Mouse (Mus musculus): ENCODE data around the gene Atp10a. TPM values are rescaled to one million over a fixed set of nuclear protein-coding genes. Genes with fewer than 3 reads are reported as not detected.
A peak's percentile ranks its signal among the peaks of the same experiment; 100 is the strongest.
"Not testable (repeated sequence)": the region's sequence is repeated elsewhere in the genome, so short reads cannot be mapped to it uniquely, and the experiment has no call there.

Atp10a gene
- polyA plus RNA-seq, 1 experiment from 2014 or later, result 4.7 TPM

- H3K36me3 ChIP-seq (ENCODE audit: control insufficient read depth, insufficient read depth, low read length); H3K27ac ChIP-seq (ENCODE audit: low read length); H3K9me3 ChIP-seq (replicated peaks; ENCODE audit: control insufficient read depth, low read length); ATAC-seq (ENCODE audit: insufficient read depth, low FRiP score); H3K27me3 ChIP-seq (ENCODE audit: control insufficient read depth, insufficient read depth, low read length); H3K4me2 ChIP-seq (ENCODE audit: low read depth, low read length); H3K4me1 ChIP-seq (ENCODE audit: control insufficient read depth, insufficient read depth, low read length); H3K4me3 ChIP-seq (replicated peaks; ENCODE audit: low read length); H3K9ac ChIP-seq (ENCODE audit: low read length): not testable (repeated sequence)
- 89% methylated on average over 32 of the region's 32 CpGs for WGBS
These were observed 181.1 kb downstream of the Atp10a start for GRCm38 (mm10) chr7:58836855-58837606.

- Histone ChIP-seq H3K9ac (ENCODE audit: low read length) (no peak overlapping the region), H3K27ac (ENCODE audit: low read length) (no peak overlapping the region), H3K4me2 (ENCODE audit: low read depth, low read length) (no peak overlapping the region), H3K27me3 (ENCODE audit: control insufficient read depth, insufficient read depth, low read length) (no peaks in the 10 kb centered on the region), H3K4me1 (ENCODE audit: control insufficient read depth, insufficient read depth, low read length) (peaks cover 16% of the 10 kb centered on the region), H3K4me3 (replicated peaks; ENCODE audit: low read length) (no peak overlapping the region), H3K9me3 (replicated peaks; ENCODE audit: control insufficient read depth, low read length) (no peaks in the 10 kb centered on the region), H3K36me3 (ENCODE audit: control insufficient read depth, insufficient read depth, low read length) (no peaks in the 10 kb centered on the region)
- 0 out of 2 replicates have a peak, but pooled peaks have one; percentile 31 for ATAC-seq (ENCODE audit: insufficient read depth, low FRiP score)
- WGBS, result 26% methylated on average over 2 of the region's 2 CpGs
These were observed 184.4 kb downstream of the Atp10a start for GRCm38 (mm10) chr7:58840367-58840766.

DNA sequence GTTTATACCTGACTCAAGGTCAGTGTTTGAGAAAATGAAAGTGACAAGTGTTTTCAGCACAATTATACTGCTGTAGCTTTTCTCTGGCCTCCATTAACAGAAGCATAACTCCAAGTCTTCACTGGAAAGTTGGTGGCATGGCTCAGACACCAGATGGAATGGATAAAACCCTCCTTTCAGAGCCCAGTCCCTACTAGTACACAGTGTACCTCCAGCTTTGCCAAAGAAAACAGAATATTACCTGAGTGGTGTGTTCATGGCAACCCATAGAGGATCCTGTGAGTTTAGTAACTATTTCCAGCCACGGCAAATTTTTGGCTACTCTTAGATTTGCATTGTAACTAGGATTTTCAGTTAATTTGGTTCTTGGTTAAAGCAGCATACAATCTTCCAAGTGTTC lies 185.1 kb downstream of the Atp10a start:
- Histone ChIP-seq H3K36me3 (ENCODE audit: control insufficient read depth, insufficient read depth, low read length) (no peaks in the 10 kb centered on the region), H3K27me3 (ENCODE audit: control insufficient read depth, insufficient read depth, low read length) (no peaks in the 10 kb centered on the region), H3K9ac (ENCODE audit: low read length) (no peak overlapping the region), H3K9me3 (replicated peaks; ENCODE audit: control insufficient read depth, low read length) (no peaks in the 10 kb centered on the region), H3K27ac (ENCODE audit: low read length) (no peak overlapping the region), H3K4me1 (ENCODE audit: control insufficient read depth, insufficient read depth, low read length) (peaks cover 16% of the 10 kb centered on the region), H3K4me2 (ENCODE audit: low read depth, low read length) (no peak overlapping the region), H3K4me3 (replicated peaks; ENCODE audit: low read length) (no peak overlapping the region)
- ATAC-seq (ENCODE audit: insufficient read depth, low FRiP score), result no peak
- 90% methylated on average over 1 of the region's 1 CpGs for WGBS

DNA sequence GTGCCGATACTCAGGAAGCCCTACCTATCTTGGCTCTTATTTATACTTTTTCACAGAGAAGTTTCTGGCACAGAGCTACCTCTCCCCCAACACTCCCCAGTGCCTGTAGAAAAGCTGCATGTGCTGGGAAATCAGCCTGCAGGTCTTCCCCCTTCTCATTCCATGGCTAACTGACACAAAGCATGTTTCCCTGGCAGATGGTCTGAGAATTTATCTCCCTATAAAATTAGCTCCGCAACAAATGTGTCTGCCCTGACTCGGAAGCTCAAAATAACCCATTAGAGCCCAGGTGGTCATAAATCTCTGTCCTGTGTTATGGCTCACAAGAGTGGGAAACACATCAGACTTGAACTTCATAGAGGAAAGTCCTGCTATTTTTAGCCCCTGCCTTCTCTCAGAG lies 186.9 kb downstream of the Atp10a start:
- peaks cover 16% of the 10 kb centered on the region for H3K4me1 ChIP-seq (ENCODE audit: control insufficient read depth, insufficient read depth, low read length)
- no peak overlapping the region for H3K4me3 ChIP-seq (replicated peaks; ENCODE audit: low read length)
- 27% methylated on average over 3 of the region's 3 CpGs for WGBS
- no peaks in the 10 kb centered on the region for H3K27me3 ChIP-seq (ENCODE audit: control insufficient read depth, insufficient read depth, low read length)
- peak overlapping the region; percentile 26 for H3K27ac ChIP-seq (ENCODE audit: low read length)
- H3K36me3 ChIP-seq (ENCODE audit: control insufficient read depth, insufficient read depth, low read length), result no peaks in the 10 kb centered on the region
- H3K4me2 ChIP-seq (ENCODE audit: low read depth, low read length), result no peak overlapping the region
- H3K9ac ChIP-seq (ENCODE audit: low read length), result no peak overlapping the region
- no peaks in the 10 kb centered on the region for H3K9me3 ChIP-seq (replicated peaks; ENCODE audit: control insufficient read depth, low read length)
- ATAC-seq (ENCODE audit: insufficient read depth, low FRiP score), result peak; percentile 41; the same call in 1 of the 2 replicates

DNA sequence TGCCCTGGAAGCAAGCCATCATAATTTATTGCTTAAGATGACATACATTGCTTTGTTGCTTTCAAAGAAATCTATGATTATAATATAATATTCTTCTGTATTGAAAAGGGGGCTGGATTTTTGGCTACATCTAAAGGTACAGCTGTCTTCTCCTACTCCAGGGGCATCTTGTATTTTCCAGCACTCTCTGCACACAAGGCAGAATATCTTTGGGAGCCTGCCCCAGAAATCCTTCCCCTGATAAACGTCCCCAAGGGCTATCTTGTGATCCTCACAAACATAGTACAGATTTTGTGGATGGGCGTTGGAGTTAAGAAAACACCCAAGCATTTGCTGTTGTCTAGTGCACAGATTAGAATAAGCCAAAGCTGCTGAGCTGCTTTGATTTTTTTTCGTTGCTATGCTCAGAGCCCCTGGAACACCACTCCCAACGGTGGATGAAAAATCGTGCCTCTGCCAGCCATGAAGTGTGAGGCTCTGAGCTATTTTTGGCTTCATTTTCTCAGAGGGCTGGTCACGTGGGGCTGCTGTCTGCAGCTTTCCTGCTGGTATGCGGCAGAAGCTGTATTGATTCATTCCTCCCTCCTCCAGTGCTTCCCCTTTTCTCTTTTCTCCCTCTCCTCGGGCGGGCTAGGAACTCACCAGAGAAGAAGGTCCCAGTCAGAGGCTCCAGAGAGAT lies 187.9 kb downstream of the Atp10a start:
- no peaks in the 10 kb centered on the region for H3K27me3 ChIP-seq (ENCODE audit: control insufficient read depth, insufficient read depth, low read length)
- peak overlapping the region; percentile 34 for H3K4me2 ChIP-seq (ENCODE audit: low read depth, low read length)
- peak overlapping the region; percentile 88 for H3K27ac ChIP-seq (ENCODE audit: low read length)
- peak; percentile 90 for ATAC-seq (ENCODE audit: insufficient read depth, low FRiP score)
- H3K4me1 ChIP-seq (ENCODE audit: control insufficient read depth, insufficient read depth, low read length), result peaks cover 16% of the 10 kb centered on the region
- WGBS, result 1% methylated on average over 9 of the region's 9 CpGs
- no peaks in the 10 kb centered on the region for H3K36me3 ChIP-seq (ENCODE audit: control insufficient read depth, insufficient read depth, low read length)
- no peaks in the 10 kb centered on the region for H3K9me3 ChIP-seq (replicated peaks; ENCODE audit: control insufficient read depth, low read length)
- 0 out of 2 replicates have a peak overlapping the region, but pooled peaks have one; percentile 0 for H3K4me3 ChIP-seq (replicated peaks; ENCODE audit: low read length)
- no peak overlapping the region for H3K9ac ChIP-seq (ENCODE audit: low read length)

- Histone ChIP-seq H3K27ac (ENCODE audit: low read length) (peak overlapping the region; percentile 56), H3K9ac (ENCODE audit: low read length) (no peak overlapping the region), H3K4me3 (replicated peaks; ENCODE audit: low read length) (0 out of 2 replicates have a peak overlapping the region, but pooled peaks have one; percentile 0), H3K4me1 (ENCODE audit: control insufficient read depth, insufficient read depth, low read length) (peaks cover 16% of the 10 kb centered on the region), H3K4me2 (ENCODE audit: low read depth, low read length) (peak overlapping the region; percentile 34), H3K36me3 (ENCODE audit: control insufficient read depth, insufficient read depth, low read length) (no peaks in the 10 kb centered on the region), H3K9me3 (replicated peaks; ENCODE audit: control insufficient read depth, low read length) (no peaks in the 10 kb centered on the region), H3K27me3 (ENCODE audit: control insufficient read depth, insufficient read depth, low read length) (no peaks in the 10 kb centered on the region)
- WGBS, result 28% methylated on average over 4 of the region's 4 CpGs
- no peak for ATAC-seq (ENCODE audit: insufficient read depth, low FRiP score)
These were observed 188.5 kb downstream of the Atp10a start for GRCm38 (mm10) chr7:58844449-58844848.

DNA sequence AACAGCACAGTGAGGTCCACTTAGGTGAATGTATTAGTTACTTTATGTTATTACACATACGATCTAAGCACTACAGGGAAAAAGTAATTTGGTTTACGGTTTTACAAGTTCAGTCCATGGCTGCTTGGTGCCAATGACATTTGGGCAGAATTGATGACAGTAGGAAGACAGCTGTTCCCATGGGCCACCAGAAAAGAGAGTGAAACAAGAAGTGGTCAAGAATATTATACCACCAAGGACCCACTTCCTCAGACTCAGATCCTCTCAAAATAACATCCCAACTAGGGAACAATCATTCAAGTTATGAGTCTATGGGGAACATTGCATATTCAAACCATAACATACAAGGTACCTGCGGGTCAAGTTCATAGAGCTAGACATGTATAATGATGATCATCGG lies 203.0 kb downstream of the Atp10a start:
- Histone ChIP-seq H3K27me3 (ENCODE audit: control insufficient read depth, insufficient read depth, low read length) (no peaks in the 10 kb centered on the region), H3K27ac (ENCODE audit: low read length) (no peak overlapping the region), H3K4me1 (ENCODE audit: control insufficient read depth, insufficient read depth, low read length) (no peaks in the 10 kb centered on the region), H3K9ac (ENCODE audit: low read length) (no peak overlapping the region), H3K9me3 (replicated peaks; ENCODE audit: control insufficient read depth, low read length) (no peaks in the 10 kb centered on the region), H3K4me2 (ENCODE audit: low read depth, low read length) (no peak overlapping the region), H3K36me3 (ENCODE audit: control insufficient read depth, insufficient read depth, low read length) (no peaks in the 10 kb centered on the region), H3K4me3 (replicated peaks; ENCODE audit: low read length) (no peak overlapping the region)
- ATAC-seq (ENCODE audit: insufficient read depth, low FRiP score), result no peak
- WGBS, result 87% methylated on average over 4 of the region's 4 CpGs

DNA sequence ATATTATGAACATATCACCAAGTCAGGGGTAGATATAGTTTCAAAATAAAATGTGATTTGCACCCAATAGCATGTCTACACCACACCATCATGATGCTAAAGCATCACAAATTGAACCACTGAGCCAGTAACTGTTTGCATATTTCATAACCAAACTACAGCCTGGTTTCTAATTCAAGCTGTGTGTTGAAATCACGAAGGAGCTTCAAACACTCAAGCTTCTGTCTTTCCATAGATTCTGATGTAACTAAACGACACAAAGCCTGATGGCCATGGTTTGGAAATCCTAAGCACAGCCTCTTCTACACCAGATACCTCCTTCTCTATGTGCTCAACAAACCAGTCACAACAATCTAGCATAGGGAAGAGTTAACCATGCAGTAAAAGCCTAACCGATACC lies 207.2 kb downstream of the Atp10a start:
- Histone ChIP-seq H3K4me2 (ENCODE audit: low read depth, low read length) (no peak overlapping the region), H3K27ac (ENCODE audit: low read length) (no peak overlapping the region), H3K4me3 (replicated peaks; ENCODE audit: low read length) (no peak overlapping the region), H3K9me3 (replicated peaks; ENCODE audit: control insufficient read depth, low read length) (no peaks in the 10 kb centered on the region), H3K36me3 (ENCODE audit: control insufficient read depth, insufficient read depth, low read length) (no peaks in the 10 kb centered on the region), H3K4me1 (ENCODE audit: control insufficient read depth, insufficient read depth, low read length) (no peaks in the 10 kb centered on the region), H3K9ac (ENCODE audit: low read length) (no peak overlapping the region), H3K27me3 (ENCODE audit: control insufficient read depth, insufficient read depth, low read length) (no peaks in the 10 kb centered on the region)
- ATAC-seq (ENCODE audit: insufficient read depth, low FRiP score), result no peak
- 80% methylated on average over 3 of the region's 3 CpGs for WGBS

DNA sequence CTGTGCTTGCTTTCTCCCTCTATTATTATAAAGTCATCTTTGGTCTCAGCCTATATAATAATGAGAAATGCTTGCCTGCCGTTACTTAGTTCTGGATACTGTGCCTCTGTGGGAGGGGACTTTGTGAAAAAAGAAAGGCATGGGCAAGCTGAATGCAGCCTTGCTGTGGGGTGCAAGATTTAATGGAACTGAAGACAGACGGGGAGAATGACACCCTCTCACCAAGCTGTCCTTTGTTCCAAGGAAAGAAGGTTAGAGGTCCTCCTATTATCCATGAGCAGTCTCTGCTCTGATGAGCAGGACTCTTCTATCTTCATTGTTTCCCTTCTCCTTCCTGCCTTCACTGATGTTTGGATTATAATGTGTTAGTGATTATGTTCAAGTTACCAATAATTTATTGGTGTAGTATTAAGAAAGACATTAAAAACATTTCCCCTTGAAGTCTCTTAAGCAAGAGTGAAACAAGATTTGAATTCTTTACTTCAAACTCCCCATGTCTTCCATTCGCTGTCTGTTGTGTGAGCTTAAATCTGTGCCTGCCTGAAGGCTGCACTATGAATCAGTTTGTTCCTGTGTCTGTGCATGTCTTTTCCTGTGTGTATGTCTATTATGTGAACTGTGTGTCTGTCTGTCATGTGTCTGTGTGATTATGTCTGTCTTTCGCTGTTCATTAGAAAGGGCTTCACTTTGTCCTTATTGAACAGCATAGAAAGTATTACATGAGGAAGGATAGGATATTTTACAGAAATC lies 211.1 kb downstream of the Atp10a start:
- Histone ChIP-seq H3K27me3 (ENCODE audit: control insufficient read depth, insufficient read depth, low read length) (no peaks in the 10 kb centered on the region), H3K27ac (ENCODE audit: low read length) (no peak overlapping the region), H3K4me3 (replicated peaks; ENCODE audit: low read length) (no peak overlapping the region), H3K9ac (ENCODE audit: low read length) (no peak overlapping the region), H3K36me3 (ENCODE audit: control insufficient read depth, insufficient read depth, low read length) (no peaks in the 10 kb centered on the region), H3K4me2 (ENCODE audit: low read depth, low read length) (no peak overlapping the region), H3K4me1 (ENCODE audit: control insufficient read depth, insufficient read depth, low read length) (no peaks in the 10 kb centered on the region), H3K9me3 (replicated peaks; ENCODE audit: control insufficient read depth, low read length) (no peaks in the 10 kb centered on the region)
- 63% methylated on average over 4 of the region's 4 CpGs for WGBS
- ATAC-seq (ENCODE audit: insufficient read depth, low FRiP score), result no peak
